Mouse (Mus musculus): ENCODE results near the gene Faf1. TPM values are rescaled to one million over a fixed set of nuclear protein-coding genes. Genes with fewer than 3 reads are reported as not detected.

Faf1 gene
- polyA plus RNA-seq, 1 experiment from 2014 or later = 43.3 TPM

GRCm38 (mm10) chr4:109829800-109830199 lies 153.4 kb downstream of the Faf1 start:
- no peaks in the 10 kb centered on the region for H3K9me3 ChIP-seq (ENCODE audit: control insufficient read depth, low read length)
- no peaks in the 10 kb centered on the region for H3K27me3 ChIP-seq (ENCODE audit: control insufficient read depth, insufficient read depth, low read length)
- no peaks in the 10 kb centered on the region for H3K36me3 ChIP-seq (ENCODE audit: control insufficient read depth, insufficient read depth, low read length)
- WGBS = 93% methylated on average over 3 of the region's 3 CpGs
- H3K4me3 ChIP-seq (ENCODE audit: low read depth, low read length) = no peak overlapping the region
- H3K9ac ChIP-seq (ENCODE audit: low read length) = no peak overlapping the region
- no peak overlapping the region for H3K27ac ChIP-seq (ENCODE audit: low read depth, low read length)
- no peak overlapping the region for H3K4me2 ChIP-seq (ENCODE audit: low read depth)
- ATAC-seq (ENCODE audit: insufficient read depth, low FRiP score, low TSS enrichment) (no peak), DNase-seq (ENCODE audit: low spot score) (no peak)
- no peaks in the 10 kb centered on the region for H3K4me1 ChIP-seq (ENCODE audit: control insufficient read depth, insufficient read depth, low read length)

GRCm38 (mm10) chr4:109857851-109858250 lies 181.5 kb downstream of the Faf1 start:
- WGBS = 79% methylated on average over 3 of the region's 3 CpGs
- Histone ChIP-seq H3K27ac (ENCODE audit: low read depth, low read length) (no peak overlapping the region), H3K4me1 (ENCODE audit: control insufficient read depth, insufficient read depth, low read length) (peaks cover 5% of the 10 kb centered on the region), H3K9ac (ENCODE audit: low read length) (no peak overlapping the region), H3K36me3 (ENCODE audit: control insufficient read depth, insufficient read depth, low read length) (no peaks in the 10 kb centered on the region), H3K27me3 (ENCODE audit: control insufficient read depth, insufficient read depth, low read length) (no peaks in the 10 kb centered on the region), H3K4me2 (ENCODE audit: low read depth) (no peak overlapping the region), H3K4me3 (ENCODE audit: low read depth, low read length) (no peak overlapping the region), H3K9me3 (ENCODE audit: control insufficient read depth, low read length) (no peaks in the 10 kb centered on the region)
- ATAC-seq (ENCODE audit: insufficient read depth, low FRiP score, low TSS enrichment) (no peak), DNase-seq (ENCODE audit: low spot score) (no peak)

DNA sequence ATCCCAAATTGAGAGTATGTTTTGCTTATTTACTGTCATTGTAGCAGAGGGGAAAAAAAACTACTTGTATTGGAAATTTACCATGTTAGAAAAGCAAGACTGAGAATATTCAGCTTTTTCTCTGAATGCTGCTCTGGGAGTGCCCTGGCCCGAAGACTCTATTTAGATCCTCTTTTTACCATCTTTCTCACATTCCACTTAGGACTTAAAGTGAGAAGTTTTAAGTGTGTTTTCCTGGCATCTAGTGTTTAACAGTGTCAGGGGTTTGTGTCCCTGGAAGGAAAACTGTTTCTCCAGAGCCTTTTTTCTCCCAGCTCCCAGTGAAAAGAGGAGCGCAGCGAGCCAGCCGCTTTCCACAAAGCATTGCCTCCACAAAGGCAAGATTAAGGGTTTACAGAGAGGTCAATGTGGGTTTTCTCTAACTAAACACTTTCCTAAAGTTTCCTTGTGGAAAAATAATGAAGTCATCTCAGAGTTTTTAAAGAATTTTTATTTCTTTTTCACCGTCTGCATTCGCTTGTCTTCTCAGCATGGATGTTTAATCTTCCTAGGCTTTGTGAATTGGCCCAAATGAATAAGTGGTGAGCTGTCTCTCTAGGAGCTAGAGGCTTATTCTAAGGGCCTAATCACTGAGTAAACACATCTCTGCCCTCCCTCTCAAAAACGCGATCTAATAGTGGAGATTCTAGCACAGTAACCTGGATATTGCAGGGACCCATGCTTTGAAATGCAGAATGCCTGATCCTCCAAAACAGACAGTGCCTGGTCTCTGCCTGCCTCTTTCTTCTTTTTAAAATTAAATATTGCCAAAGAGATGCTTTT lies 182.4 kb downstream of the Faf1 start:
- 35% methylated on average over 8 of the region's 8 CpGs for WGBS
- DNase-seq (ENCODE audit: low spot score) (peak; percentile 20), ATAC-seq (ENCODE audit: insufficient read depth, low FRiP score, low TSS enrichment) (no peak)
- Histone ChIP-seq H3K4me2 (ENCODE audit: low read depth) (no peak overlapping the region), H3K27me3 (ENCODE audit: control insufficient read depth, insufficient read depth, low read length) (no peaks in the 10 kb centered on the region), H3K4me1 (ENCODE audit: control insufficient read depth, insufficient read depth, low read length) (peaks cover 5% of the 10 kb centered on the region), H3K9ac (ENCODE audit: low read length) (no peak overlapping the region), H3K36me3 (ENCODE audit: control insufficient read depth, insufficient read depth, low read length) (no peaks in the 10 kb centered on the region), H3K4me3 (ENCODE audit: low read depth, low read length) (no peak overlapping the region), H3K27ac (ENCODE audit: low read depth, low read length) (no peak overlapping the region), H3K9me3 (ENCODE audit: control insufficient read depth, low read length) (no peaks in the 10 kb centered on the region)

DNA sequence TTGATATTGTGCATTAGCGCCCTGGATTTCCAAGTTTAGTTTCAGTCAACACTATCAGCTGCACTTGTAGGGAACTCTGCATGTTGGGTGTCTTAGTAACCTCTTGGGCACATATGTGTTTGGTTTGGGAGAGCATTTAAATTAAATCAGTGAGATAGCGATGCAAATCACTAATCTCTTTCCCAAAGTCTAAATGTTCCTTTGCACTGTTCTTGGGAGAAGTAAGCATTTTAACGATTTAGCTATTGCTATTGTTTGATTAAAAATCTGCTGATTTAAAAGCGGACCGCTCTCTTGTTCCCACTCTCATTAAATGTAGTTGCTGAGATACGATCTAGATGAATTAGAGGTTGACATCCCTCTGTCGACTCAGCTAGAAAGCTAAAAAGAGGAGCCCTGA lies 183.0 kb downstream of the Faf1 start:
- H3K36me3 ChIP-seq (ENCODE audit: control insufficient read depth, insufficient read depth, low read length) = no peaks in the 10 kb centered on the region
- no peak overlapping the region for H3K4me2 ChIP-seq (ENCODE audit: low read depth)
- H3K27me3 ChIP-seq (ENCODE audit: control insufficient read depth, insufficient read depth, low read length) = no peaks in the 10 kb centered on the region
- 59% methylated on average over 7 of the region's 7 CpGs for WGBS
- H3K27ac ChIP-seq (ENCODE audit: low read depth, low read length) = no peak overlapping the region
- ATAC-seq (ENCODE audit: insufficient read depth, low FRiP score, low TSS enrichment) = no peak
- no peak for DNase-seq (ENCODE audit: low spot score)
- H3K9me3 ChIP-seq (ENCODE audit: control insufficient read depth, low read length) = no peaks in the 10 kb centered on the region
- peaks cover 5% of the 10 kb centered on the region for H3K4me1 ChIP-seq (ENCODE audit: control insufficient read depth, insufficient read depth, low read length)
- no peak overlapping the region for H3K9ac ChIP-seq (ENCODE audit: low read length)
- no peak overlapping the region for H3K4me3 ChIP-seq (ENCODE audit: low read depth, low read length)

GRCm38 (mm10) chr4:109860256-109860655 lies 183.9 kb downstream of the Faf1 start:
- no peak for ATAC-seq (ENCODE audit: insufficient read depth, low FRiP score, low TSS enrichment)
- H3K27me3 ChIP-seq (ENCODE audit: control insufficient read depth, insufficient read depth, low read length) = no peaks in the 10 kb centered on the region
- H3K9ac ChIP-seq (ENCODE audit: low read length) = no peak overlapping the region
- no peak overlapping the region for H3K27ac ChIP-seq (ENCODE audit: low read depth, low read length)
- DNase-seq (ENCODE audit: low spot score) = no peak
- no peaks in the 10 kb centered on the region for H3K9me3 ChIP-seq (ENCODE audit: control insufficient read depth, low read length)
- H3K4me3 ChIP-seq (ENCODE audit: low read depth, low read length) = no peak overlapping the region
- WGBS = 41% methylated on average over 2 of the region's 2 CpGs
- no peak overlapping the region for H3K4me2 ChIP-seq (ENCODE audit: low read depth)
- no peaks in the 10 kb centered on the region for H3K36me3 ChIP-seq (ENCODE audit: control insufficient read depth, insufficient read depth, low read length)
- peaks cover 5% of the 10 kb centered on the region for H3K4me1 ChIP-seq (ENCODE audit: control insufficient read depth, insufficient read depth, low read length)

GRCm38 (mm10) chr4:109862271-109862670 lies 185.9 kb downstream of the Faf1 start:
- Histone ChIP-seq H3K9me3 (ENCODE audit: control insufficient read depth, low read length) (no peaks in the 10 kb centered on the region), H3K4me1 (ENCODE audit: control insufficient read depth, insufficient read depth, low read length) (peaks cover 5% of the 10 kb centered on the region), H3K27me3 (ENCODE audit: control insufficient read depth, insufficient read depth, low read length) (no peaks in the 10 kb centered on the region), H3K9ac (ENCODE audit: low read length) (no peak overlapping the region), H3K27ac (ENCODE audit: low read depth, low read length) (no peak overlapping the region), H3K36me3 (ENCODE audit: control insufficient read depth, insufficient read depth, low read length) (no peaks in the 10 kb centered on the region), H3K4me3 (ENCODE audit: low read depth, low read length) (no peak overlapping the region), H3K4me2 (ENCODE audit: low read depth) (no peak overlapping the region)
- no peak for ATAC-seq (ENCODE audit: insufficient read depth, low FRiP score, low TSS enrichment)
- WGBS = 43% methylated on average over 4 of the region's 4 CpGs
- DNase-seq (ENCODE audit: low spot score) = no peak

- H3K9ac ChIP-seq (ENCODE audit: low read length) = no peak overlapping the region
- H3K4me3 ChIP-seq (ENCODE audit: low read depth, low read length) = no peak overlapping the region
- DNase-seq (ENCODE audit: low spot score) (no peak), ATAC-seq (ENCODE audit: insufficient read depth, low FRiP score, low TSS enrichment) (no peak)
- H3K9me3 ChIP-seq (ENCODE audit: control insufficient read depth, low read length) = no peaks in the 10 kb centered on the region
- peaks cover 5% of the 10 kb centered on the region for H3K4me1 ChIP-seq (ENCODE audit: control insufficient read depth, insufficient read depth, low read length)
- no peak overlapping the region for H3K4me2 ChIP-seq (ENCODE audit: low read depth)
- no peak overlapping the region for H3K27ac ChIP-seq (ENCODE audit: low read depth, low read length)
- H3K36me3 ChIP-seq (ENCODE audit: control insufficient read depth, insufficient read depth, low read length) = no peaks in the 10 kb centered on the region
- WGBS = 31% methylated on average over 3 of the region's 3 CpGs
- H3K27me3 ChIP-seq (ENCODE audit: control insufficient read depth, insufficient read depth, low read length) = no peaks in the 10 kb centered on the region
Measured at GRCm38 (mm10) chr4:109863021-109863420, 186.6 kb downstream of the Faf1 start.

DNA sequence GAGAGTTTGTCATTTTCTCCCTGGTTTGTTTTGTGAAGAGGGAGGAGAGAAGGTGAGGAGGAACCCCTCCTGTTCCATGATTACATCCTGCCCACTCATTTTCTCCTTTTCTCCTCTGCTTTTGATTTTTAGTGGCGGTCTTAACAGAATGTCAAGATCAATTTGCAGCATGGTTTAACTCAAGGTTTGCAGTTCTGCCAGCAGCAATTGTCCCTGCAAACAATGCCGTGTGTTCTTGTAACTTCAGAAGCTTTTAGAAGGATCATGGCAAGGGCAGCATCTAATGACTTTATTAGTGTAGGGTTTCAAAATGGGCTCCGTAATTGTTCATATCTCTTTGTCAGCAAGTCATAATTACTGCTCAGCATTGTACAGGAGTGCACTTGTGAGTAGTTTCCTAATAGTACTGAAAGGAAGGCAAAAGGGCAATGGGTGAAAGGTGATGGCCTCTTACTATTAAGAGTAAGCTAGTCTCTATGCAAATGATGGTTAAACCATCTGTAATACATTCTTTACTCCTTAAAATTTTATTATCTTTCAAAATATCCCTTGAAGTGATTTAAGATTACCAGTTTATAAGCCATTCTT lies 192.6 kb downstream of the Faf1 start:
- H3K4me3 ChIP-seq (ENCODE audit: low read depth, low read length) = no peak overlapping the region
- H3K4me1 ChIP-seq (ENCODE audit: control insufficient read depth, insufficient read depth, low read length) = no peaks in the 10 kb centered on the region
- no peak overlapping the region for H3K9ac ChIP-seq (ENCODE audit: low read length)
- ATAC-seq (ENCODE audit: insufficient read depth, low FRiP score, low TSS enrichment) (no peak), DNase-seq (ENCODE audit: low spot score) (no peak)
- H3K36me3 ChIP-seq (ENCODE audit: control insufficient read depth, insufficient read depth, low read length) = no peaks in the 10 kb centered on the region
- H3K27ac ChIP-seq (ENCODE audit: low read depth, low read length) = no peak overlapping the region
- H3K27me3 ChIP-seq (ENCODE audit: control insufficient read depth, insufficient read depth, low read length) = no peaks in the 10 kb centered on the region
- WGBS = 60% methylated on average over 3 of the region's 3 CpGs
- H3K4me2 ChIP-seq (ENCODE audit: low read depth) = no peak overlapping the region
- no peaks in the 10 kb centered on the region for H3K9me3 ChIP-seq (ENCODE audit: control insufficient read depth, low read length)

GRCm38 (mm10) chr4:109884333-109884732 lies 207.9 kb downstream of the Faf1 start:
- 31% methylated on average over 4 of the region's 4 CpGs for WGBS
- Histone ChIP-seq H3K36me3 (ENCODE audit: control insufficient read depth, insufficient read depth, low read length) (no peaks in the 10 kb centered on the region), H3K4me3 (ENCODE audit: low read depth, low read length) (no peak overlapping the region), H3K9ac (ENCODE audit: low read length) (no peak overlapping the region), H3K27me3 (ENCODE audit: control insufficient read depth, insufficient read depth, low read length) (no peaks in the 10 kb centered on the region), H3K4me2 (ENCODE audit: low read depth) (no peak overlapping the region), H3K27ac (ENCODE audit: low read depth, low read length) (no peak overlapping the region), H3K9me3 (ENCODE audit: control insufficient read depth, low read length) (no peaks in the 10 kb centered on the region), H3K4me1 (ENCODE audit: control insufficient read depth, insufficient read depth, low read length) (no peaks in the 10 kb centered on the region)
- no peak for DNase-seq (ENCODE audit: low spot score)
- ATAC-seq (ENCODE audit: insufficient read depth, low FRiP score, low TSS enrichment) = no peak
